Mouse (Mus musculus) MEL (cell line): ENCODE results near the gene Slc39a11. TPM values are rescaled to one million over a fixed set of nuclear protein-coding genes. Genes with fewer than 3 reads are reported as not detected.

ENCODE experiments used
- DNase-seq: peaks from one replicate; pipeline ENCODE4 v3.0.0; 2011; ENCODE audit warnings: low read depth, low spot score
- H3K27ac ChIP-seq: 2 replicates; pipeline ENCODE4 v1.5.1; 2012; ENCODE audit warnings: low read depth, mild to moderate bottlenecking, control low read depth, low read length, moderate library complexity; ENCODE audit not compliant: control insufficient read depth
- H3K27me3 ChIP-seq, 2 experiments: fragments of 150-350 bp in 1 of 2; sonication (generic) in 1 of 2; 2 replicates each; pipeline ENCODE4 v1.6.1; 2012; ENCODE audit warnings: low read length in 2 of 2, mild to moderate bottlenecking in 2 of 2, improper control_type of control experiment in 1 of 2, moderate library complexity in 1 of 2; ENCODE audit not compliant: insufficient read depth in 2 of 2, control insufficient read depth in 1 of 2
- H3K36me3 ChIP-seq, 2 experiments: 2 replicates each; pipeline ENCODE4 v1.6.1; 2012 to 2014; ENCODE audit warnings: low read length in 2 of 2, improper control_type of control experiment in 1 of 2, inconsistent platforms in 1 of 2, mild to moderate bottlenecking in 1 of 2; ENCODE audit not compliant: insufficient read depth in 2 of 2, control insufficient read depth in 1 of 2
- H3K4me1 ChIP-seq, 2 experiments: fragments of 150-350 bp in 1 of 2; sonication (generic) in 1 of 2; 2 replicates each; pipeline ENCODE4 v1.6.1; 2012; ENCODE audit warnings: low read length in 2 of 2, improper control_type of control experiment in 1 of 2, mild to moderate bottlenecking in 1 of 2; ENCODE audit not compliant: insufficient read depth in 2 of 2, control insufficient read depth in 1 of 2
- H3K4me3 ChIP-seq, 2 experiments: fragments of 150-350 bp in 1 of 2; sonication (generic) in 1 of 2; 2 replicates each; pipeline ENCODE4 v1.5.1; 2012; ENCODE audit warnings: low read depth in 2 of 2, low read length in 2 of 2, mild to moderate bottlenecking in 2 of 2, moderate library complexity in 2 of 2, control low read depth in 1 of 2, improper control_type of control experiment in 1 of 2; ENCODE audit not compliant: control insufficient read depth in 1 of 2, insufficient read depth in 1 of 2
- H3K79me2 ChIP-seq: 2 replicates; pipeline ENCODE4 v1.6.1; 2012; ENCODE audit warnings: mild to moderate bottlenecking, low read length, moderate library complexity; ENCODE audit not compliant: control insufficient read depth, poor library complexity, insufficient read depth
- H3K9ac ChIP-seq: 2 replicates; pipeline ENCODE4 v1.6.1; 2012; ENCODE audit warnings: low read depth, mild to moderate bottlenecking, control low read depth, low read length, moderate library complexity; ENCODE audit not compliant: control insufficient read depth, poor library complexity, severe bottlenecking
- H3K9me3 ChIP-seq: fragments of 150-350 bp; sonication (generic); replicated peaks from 2 replicates; pipeline ENCODE4 v1.6.1; 2012; ENCODE audit warnings: mild to moderate bottlenecking, low read length, improper control_type of control experiment, moderate library complexity; ENCODE audit not compliant: insufficient read depth
- BHLHE40 ChIP-seq: IDR thresholded peaks from 2 replicates; pipeline ENCODE4 v1.6.1; 2012; ENCODE audit warnings: low read depth, mild to moderate bottlenecking, inconsistent platforms, low read length, improper control_type of control experiment, borderline replicate concordance
- CHD1 ChIP-seq: IDR thresholded peaks from 2 replicates; pipeline ENCODE4 v1.6.1; 2012; ENCODE audit warnings: low read depth, mild to moderate bottlenecking, inconsistent platforms, low read length, improper control_type of control experiment
- CHD2 ChIP-seq: IDR thresholded peaks from 2 replicates; pipeline ENCODE4 v1.6.1; 2011; ENCODE audit warnings: low read length, improper control_type of control experiment
- ELF1 ChIP-seq: IDR thresholded peaks from 2 replicates; pipeline ENCODE4 v1.6.1; 2014; ENCODE audit warnings: low read depth, mild to moderate bottlenecking, inconsistent platforms, low read length, improper control_type of control experiment, moderate library complexity
- GATA1 ChIP-seq: IDR thresholded peaks from 2 replicates; pipeline ENCODE4 v1.6.1; 2011; ENCODE audit warnings: low read depth, low read length, improper control_type of control experiment
- HCFC1 ChIP-seq: IDR thresholded peaks from 2 replicates; pipeline ENCODE4 v1.6.1; 2012; ENCODE audit warnings: low read depth, mild to moderate bottlenecking, inconsistent platforms, low read length, improper control_type of control experiment, moderate library complexity
- MAFK ChIP-seq: IDR thresholded peaks from 2 replicates; pipeline ENCODE4 v1.6.1; 2011; ENCODE audit warnings: low read depth, mild to moderate bottlenecking, low read length, improper control_type of control experiment, borderline replicate concordance
- MYB ChIP-seq: IDR thresholded peaks from 2 replicates; pipeline ENCODE4 v1.6.1; 2011; ENCODE audit warnings: mild to moderate bottlenecking, low read depth, low read length, improper control_type of control experiment
- RAD21 ChIP-seq: IDR thresholded peaks from 2 replicates; pipeline ENCODE4 v1.6.1; 2011; ENCODE audit warnings: mild to moderate bottlenecking, low read depth, low read length, improper control_type of control experiment
- SIN3A ChIP-seq: IDR thresholded peaks from 2 replicates; pipeline ENCODE4 v1.6.1; 2012; ENCODE audit warnings: low read length, improper control_type of control experiment, inconsistent platforms
- SMC3 ChIP-seq: IDR thresholded peaks from 2 replicates; pipeline ENCODE4 v1.6.1; 2011; ENCODE audit warnings: low read depth, low read length, improper control_type of control experiment
- TCF12 ChIP-seq: IDR thresholded peaks from 2 replicates; pipeline ENCODE4 v1.6.1; 2014; ENCODE audit warnings: low read depth, mild to moderate bottlenecking, inconsistent platforms, low read length, improper control_type of control experiment, moderate library complexity
- UBTF ChIP-seq: IDR thresholded peaks from 2 replicates; pipeline ENCODE4 v1.6.1; 2012; ENCODE audit warnings: low read depth, mild to moderate bottlenecking, inconsistent platforms, low read length, improper control_type of control experiment, moderate library complexity, borderline replicate concordance; ENCODE audit not compliant: insufficient read depth
- USF2 ChIP-seq, 2 experiments: IDR thresholded peaks; 2 replicates each; pipeline ENCODE4 v1.6.1; 2011 to 2012; ENCODE audit warnings: improper control_type of control experiment in 2 of 2, low read length in 2 of 2, borderline replicate concordance in 1 of 2, inconsistent platforms in 1 of 2, low read depth in 1 of 2, mild to moderate bottlenecking in 1 of 2; ENCODE audit not compliant: insufficient read depth in 1 of 2
- ZMIZ1 ChIP-seq: IDR thresholded peaks from 2 replicates; pipeline ENCODE4 v1.6.1; 2012; ENCODE audit warnings: low read depth, mild to moderate bottlenecking, inconsistent platforms, low read length, improper control_type of control experiment, moderate library complexity
- polyA plus RNA-seq, 2 experiments: library from polyadenylated mRNA; stranded (reverse) in 1 of 2; unstranded in 1 of 2; fragments of >175 nt in 1 of 2; fragments of >200 nt in 1 of 2; gene quantifications; 2 replicates each; pipeline versions ENCODE4 v1.2.1 to v1.2.4; 2012; ENCODE audit warnings: low replicate concordance in 2 of 2, low read depth in 1 of 2; ENCODE audit not compliant: insufficient read length in 2 of 2, insufficient read depth in 1 of 2, missing spikeins in 1 of 2
- total RNA-seq: library from RNA; depleted of rRNA; stranded (reverse); fragments of 300-350 nt; gene quantifications from 2 replicates; pipeline ENCODE4 v1.2.3, GENCODE M21; 2012

Gene Slc39a11
- total and polyA plus RNA-seq, 3 experiments, result 34.2 to 45.6 TPM; not detected in 1

GRCm38 (mm10) chr11:113334444-113334881 is 315.4 kb downstream of the Slc39a11 start:
- DNase-seq, result peak; percentile 65
- H3K79me2 ChIP-seq, result no peaks in the 10 kb centered on the region
- TF ChIP-seq HCFC1, result no peak
- TF ChIP-seq SIN3A, result no peak
- no peak for TF ChIP-seq MAFK
- TF ChIP-seq RAD21, result no peak
- TF ChIP-seq ELF1, result 0 out of 2 replicates have a peak, but pooled peaks have one; percentile 16
- no peak for TF ChIP-seq CHD2
- TF ChIP-seq USF2 (IDR thresholded peaks at IDR 0.05; ENCODE audit: borderline replicate concordance in 1 of 2, insufficient read depth in 1 of 2, low read depth in 1 of 2, low read length in 2 of 2), result no peak
- no peak for TF ChIP-seq MYB
- TF ChIP-seq, all 39 proteins: peak for 1
- Histone ChIP-seq H3K27ac (no peak overlapping the region), H3K27me3 (no peaks in the 10 kb centered on the region), H3K36me3 (no peaks in the 10 kb centered on the region; a peak in 1 of 4 replicates), H3K4me3 (no peak overlapping the region), H3K9me3 (no peaks in the 10 kb centered on the region), H3K4me1 (no peaks in the 10 kb centered on the region; a peak in 1 of 4 replicates), H3K9ac (no peak overlapping the region)

DNA sequence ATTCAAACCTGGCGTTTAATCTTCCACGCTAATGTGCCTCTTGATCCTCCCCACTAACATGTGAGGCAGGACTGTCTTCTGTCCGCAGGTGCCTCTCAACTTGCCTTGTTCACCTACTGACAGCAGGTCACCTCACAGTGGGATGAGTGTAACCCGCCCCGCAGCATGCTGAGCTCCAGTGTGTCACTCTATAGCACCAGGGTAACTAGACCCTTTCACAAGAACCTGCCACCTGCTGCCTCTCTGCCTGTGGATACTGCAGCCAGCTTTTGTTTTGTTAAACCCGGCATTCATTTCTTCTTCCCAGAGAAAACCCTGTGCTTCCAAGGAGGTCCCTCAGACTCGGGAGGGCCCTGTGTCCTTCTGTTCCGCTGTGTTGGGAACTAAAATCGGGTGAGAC is 316.3 kb downstream of the Slc39a11 start:
- no peaks in the 10 kb centered on the region for H3K9me3 ChIP-seq
- DNase-seq, result no peak
- no peak overlapping the region for H3K4me3 ChIP-seq
- H3K79me2 ChIP-seq, result no peaks in the 10 kb centered on the region
- H3K27me3 ChIP-seq, result no peaks in the 10 kb centered on the region
- no peak for TF ChIP-seq TCF12
- no peaks in the 10 kb centered on the region; a peak in 1 of 4 replicates for H3K36me3 ChIP-seq
- H3K4me1 ChIP-seq, result no peaks in the 10 kb centered on the region; a peak in 1 of 4 replicates
- no peak overlapping the region for H3K9ac ChIP-seq
- no peak overlapping the region for H3K27ac ChIP-seq

DNA sequence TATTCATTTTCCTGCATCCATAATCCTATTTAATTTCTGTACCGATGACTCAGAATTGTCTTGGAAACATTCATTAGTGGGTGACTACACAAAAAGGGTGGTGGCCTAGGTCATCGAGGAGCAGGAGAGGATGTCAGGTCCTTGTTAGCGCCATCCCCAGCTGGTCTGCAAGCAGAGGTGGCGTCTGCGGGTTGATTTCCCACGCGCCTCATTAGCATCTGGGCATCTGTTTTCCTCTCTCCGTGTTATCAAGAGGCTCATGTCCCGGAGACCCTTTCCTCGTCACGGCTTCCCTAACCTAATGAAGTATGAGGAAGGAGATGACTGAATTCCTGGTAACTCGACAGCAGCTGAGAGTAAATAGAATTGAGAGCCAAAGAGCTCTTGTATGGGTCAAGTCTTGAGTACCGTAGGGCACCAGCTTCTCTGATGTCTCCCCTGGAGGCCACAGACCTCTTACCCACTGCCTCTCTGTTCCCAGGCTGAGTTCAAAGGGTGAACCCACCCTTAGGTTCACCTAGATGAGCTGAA is 319.8 kb downstream of the Slc39a11 start:
- Histone ChIP-seq H3K27ac (no peak overlapping the region), H3K9me3 (no peaks in the 10 kb centered on the region), H3K9ac (no peak overlapping the region), H3K4me3 (no peak overlapping the region), H3K27me3 (no peaks in the 10 kb centered on the region), H3K4me1 (no peaks in the 10 kb centered on the region; a peak in 1 of 4 replicates), H3K36me3 (no peaks in the 10 kb centered on the region), H3K79me2 (no peaks in the 10 kb centered on the region)
- no peak for DNase-seq
- TF ChIP-seq GATA1, result no peak
- TF ChIP-seq SMC3, result no peak
- no peak for TF ChIP-seq MAFK
- TF ChIP-seq CHD1, result no peak
- TF ChIP-seq UBTF, result no peak
- TF ChIP-seq ZMIZ1, result no peak
- TF ChIP-seq HCFC1, result no peak
- no peak for TF ChIP-seq BHLHE40
